In genomic region chr2:131987950-131988349, GRCm38 (mm10) we compare ENCODE assay signal across 17 mouse cellular contexts. TPM values are rescaled to one million over a fixed set of nuclear protein-coding genes. Genes with fewer than 3 reads are reported as not detected.
DNase-seq lines count a peak whose midpoint lies in the region; ATAC-seq and TF ChIP-seq lines count a peak whose summit lies in the region.
"Had no signal": no experiment of that assay in that cellular context is flagged by ENCODE, and none has a peak within 500 bp of the region (broad histone marks: within the 10 kb centered on the region; RNA-seq: fewer than 3 reads in every experiment).

No protein-coding gene starts in this region.

- H3K9me3 ChIP-seq in intestine, postnatal 0 days (ENCODE audit: control insufficient read depth), result no peaks in the 10 kb centered on the region
- H3K9me3 ChIP-seq in intestine, embryonic 15.5 days, result no peaks in the 10 kb centered on the region
- no peaks in the 10 kb centered on the region for H3K9me3 ChIP-seq in MEL (replicated peaks; ENCODE audit: insufficient read depth, low read length)
- H3K9me3 ChIP-seq: embryonic facial prominence, embryonic 15.5 days; forebrain, embryonic 13.5 days; limb, embryonic 12.5 days; midbrain, embryonic 12.5 days had no signal

- peak; percentile 20 for TF ChIP-seq RAD21 in MEL (IDR thresholded peaks at IDR 0.05; ENCODE audit: low read depth, low read length)

- H3K79me2 ChIP-seq in MEL (ENCODE audit: control insufficient read depth, insufficient read depth, low read length, poor library complexity), result no peaks in the 10 kb centered on the region

- no peak overlapping the region for H3K4me2 ChIP-seq in intestine, postnatal 0 days (replicated peaks; ENCODE audit: low read depth)
- no peak overlapping the region for H3K4me2 ChIP-seq in intestine, embryonic 15.5 days (replicated peaks)
- H3K4me2 ChIP-seq: embryonic facial prominence, embryonic 15.5 days; forebrain, embryonic 13.5 days; limb, embryonic 12.5 days; midbrain, embryonic 12.5 days had no signal

- no peaks in the 10 kb centered on the region for H3K27me3 ChIP-seq in intestine, postnatal 0 days (replicated peaks; ENCODE audit: control insufficient read depth, insufficient read depth, low read length)
- no peaks in the 10 kb centered on the region for H3K27me3 ChIP-seq in intestine, embryonic 15.5 days (replicated peaks)
- H3K27me3 ChIP-seq in MEL (ENCODE audit: control insufficient read depth in 1 of 2, insufficient read depth in 2 of 2, low read length in 2 of 2), result no peaks in the 10 kb centered on the region; a peak in 1 of 4 replicates
- H3K27me3 ChIP-seq: embryonic facial prominence, embryonic 15.5 days; forebrain, embryonic 13.5 days; limb, embryonic 12.5 days; midbrain, embryonic 12.5 days had no signal

- no peak for ATAC-seq in intestine, postnatal 0 days
- ATAC-seq in intestine, embryonic 15.5 days, result no peak
- ATAC-seq: forebrain, embryonic 13.5 days had no signal

- H3K4me3 ChIP-seq in intestine, postnatal 0 days (ENCODE audit: low read depth, low read length), result no peak overlapping the region
- H3K4me3 ChIP-seq in intestine, embryonic 15.5 days (replicated peaks), result no peak overlapping the region
- no peak overlapping the region for H3K4me3 ChIP-seq in MEL (ENCODE audit: control insufficient read depth in 1 of 2, insufficient read depth in 1 of 2, low read depth in 2 of 2, low read length in 2 of 2)
- H3K4me3 ChIP-seq: embryonic facial prominence, embryonic 15.5 days; forebrain, embryonic 13.5 days; limb, embryonic 12.5 days; midbrain, embryonic 12.5 days had no signal

- TF ChIP-seq POLR2A in MEL (IDR thresholded peaks at IDR 0.05; ENCODE audit: control insufficient read depth in 1 of 2, insufficient read depth in 1 of 2, low read depth in 1 of 2, low read length in 2 of 2, poor library complexity in 1 of 2), result no peak

- 48% methylated on average over 3 of the region's 3 CpGs for WGBS in intestine, postnatal 0 days
- 48% methylated on average over 3 of the region's 3 CpGs for WGBS in intestine, embryonic 15.5 days

- no peak overlapping the region for H3K27ac ChIP-seq in intestine, postnatal 0 days (ENCODE audit: low read depth, low read length)
- H3K27ac ChIP-seq in intestine, embryonic 15.5 days, result no peak overlapping the region
- H3K27ac ChIP-seq in MEL (ENCODE audit: control insufficient read depth, low read depth, low read length), result no peak overlapping the region
- H3K27ac ChIP-seq: embryonic facial prominence, embryonic 15.5 days; forebrain, embryonic 13.5 days; limb, embryonic 12.5 days; midbrain, embryonic 12.5 days had no signal

- H3K36me3 ChIP-seq in intestine, postnatal 0 days (ENCODE audit: control insufficient read depth, insufficient read depth), result no peaks in the 10 kb centered on the region
- H3K36me3 ChIP-seq in intestine, embryonic 15.5 days, result no peaks in the 10 kb centered on the region
- no peaks in the 10 kb centered on the region for H3K36me3 ChIP-seq in MEL (ENCODE audit: control insufficient read depth in 1 of 2, insufficient read depth in 2 of 2, low read length in 2 of 2)
- H3K36me3 ChIP-seq: embryonic facial prominence, embryonic 15.5 days; limb, embryonic 12.5 days; midbrain, embryonic 12.5 days had no signal

- no peak for TF ChIP-seq EP300 in MEL (IDR thresholded peaks at IDR 0.05; ENCODE audit: low read depth in 1 of 2, low read length in 2 of 2)

- peak; percentile 1 for DNase-seq in right cerebral cortex, postnatal 25 days
- no peak for DNase-seq in right cerebral cortex, adult 18-20 months
- DNase-seq in MEL (ENCODE audit: low read depth, low spot score), result no peak
- peak; percentile 2 for DNase-seq in testis, postnatal 10 days (ENCODE audit: low spot score)
- no peak for DNase-seq in adrenal gland, adult 2 months
- DNase-seq: adrenal gland, postnatal 36 days; cerebellum, postnatal 10 days; heart, postnatal 4 days; kidney, postnatal 25 days; layer of hippocampus, postnatal 36 days; right cerebral cortex, postnatal 14 days had no signal

- no peak overlapping the region for H3K9ac ChIP-seq in intestine, postnatal 0 days (ENCODE audit: low read depth, low read length)
- H3K9ac ChIP-seq in intestine, embryonic 15.5 days, result no peak overlapping the region
- H3K9ac ChIP-seq in MEL (ENCODE audit: control insufficient read depth, low read depth, low read length, poor library complexity, severe bottlenecking), result no peak overlapping the region
- H3K9ac ChIP-seq: embryonic facial prominence, embryonic 15.5 days; forebrain, embryonic 13.5 days; limb, embryonic 12.5 days; midbrain, embryonic 12.5 days had no signal

- TF ChIP-seq CTCF in intestine, postnatal 0 days (IDR thresholded peaks at IDR 0.05; ENCODE audit: low read depth), result peak; percentile 45
- TF ChIP-seq CTCF in MEL (IDR thresholded peaks at IDR 0.05 in 2 of 3, conservative IDR thresholded peaks at IDR 0.05 in 1 of 3; ENCODE audit: control insufficient read depth in 1 of 3, insufficient read depth in 1 of 3, low read depth in 2 of 3, low read length in 3 of 3, poor library complexity in 1 of 3, severe bottlenecking in 1 of 3), result peak in 1 of 3 experiments; percentile 37; a peak in 2 of 6 replicates

- H3K4me1 ChIP-seq in intestine, postnatal 0 days (replicated peaks; ENCODE audit: control insufficient read depth, insufficient read depth, low read length), result no peaks in the 10 kb centered on the region
- H3K4me1 ChIP-seq in intestine, embryonic 15.5 days (replicated peaks), result no peaks in the 10 kb centered on the region
- no peaks in the 10 kb centered on the region for H3K4me1 ChIP-seq in MEL (ENCODE audit: control insufficient read depth in 1 of 2, insufficient read depth in 2 of 2, low read length in 2 of 2)
- H3K4me1 ChIP-seq: embryonic facial prominence, embryonic 15.5 days; midbrain, embryonic 12.5 days had no signal

TF ChIP-seq in MEL, 35 proteins besides CTCF, POLR2A, EP300 and RAD21:
- TF ChIP-seq SMC3 (IDR thresholded peaks at IDR 0.05; ENCODE audit: low read depth, low read length), result peak; percentile 47
- no peak for TF ChIP-seq MEF2A (IDR thresholded peaks at IDR 0.05; ENCODE audit: extremely low read depth, insufficient replicate concordance, low read depth, low read length, poor library complexity, severe bottlenecking)
TF ChIP-seq in MEL: peak in this region for 1.

RNA-seq across cellular contexts. Expression of gene Prnd, which starts 37.3 kb away (rescaled TPM):
- polyA plus RNA-seq in intestine, postnatal 0 days (2015; fragmentation: Nextera tagmentation; extraction: Ambion mirVana), result 9.8 and 12.2 TPM in 2 replicates
- 30.3 and 34.6 TPM in 2 replicates for polyA plus RNA-seq in intestine, embryonic 15.5 days (2015; fragmentation: Nextera tagmentation; extraction: Ambion mirVana)
- not detected in 2 replicates for total RNA-seq in MEL (2012; rRNA removed)
- under 1 TPM in 1 of 2 experiments, not detected in 1; 0.06 TPM for polyA plus RNA-seq in MEL (2012; ENCODE audit: insufficient read depth in 1 of 2, insufficient read length in 2 of 2, low read depth in 1 of 2, low replicate concordance in 2 of 2, missing spikeins in 1 of 2)
- total RNA-seq in adrenal gland, adult 2 months (2021), result not detected
- 0.70 and 0.90 TPM in 2 replicates for polyA plus RNA-seq in adrenal gland, adult 2 months (2012; rRNA removed)

RNA-seq across cellular contexts. Expression of gene Rassf2, which starts 42.1 kb away (rescaled TPM):
- polyA plus RNA-seq in intestine, postnatal 0 days (2015; fragmentation: Nextera tagmentation; extraction: Ambion mirVana), result 4.4 TPM in 2 replicates
- polyA plus RNA-seq in intestine, embryonic 15.5 days (2015; fragmentation: Nextera tagmentation; extraction: Ambion mirVana), result 7.6 and 8.0 TPM in 2 replicates
- 0.59 and 0.69 TPM in 2 replicates for total RNA-seq in MEL (2012; rRNA removed)
- polyA plus RNA-seq in MEL (2012; ENCODE audit: insufficient read depth in 1 of 2, insufficient read length in 2 of 2, low read depth in 1 of 2, low replicate concordance in 2 of 2, missing spikeins in 1 of 2), result 1 to 10 TPM in 1 of 2 experiments, not detected in 1; 4.1 TPM
- 10 to 100 TPM; 10.4 to 11.7 TPM for total RNA-seq in adrenal gland, adult 2 months (2021)
- 10.5 and 12.3 TPM in 2 replicates for polyA plus RNA-seq in adrenal gland, adult 2 months (2012; rRNA removed)

Comparison
In these comparisons a context has a peak if more than half of its experiments do, and no peak if none do; other contexts are left out.
1. DNase-seq: peak in right cerebral cortex, postnatal 25 days (single experiment) and testis, postnatal 10 days (single experiment); none in right cerebral cortex, adult 18-20 months (single experiment), MEL (single experiment) and adrenal gland, adult 2 months (single experiment).